Mouse (Mus musculus) stomach, postnatal 0 days (tissue): ENCODE measurements around the gene Mgp. TPM values are rescaled to one million over a fixed set of nuclear protein-coding genes. Genes with fewer than 3 reads are reported as not detected.

Source experiments
- ATAC-seq: fragments of 200-750 bp; cut with Nextera tagmentation; 2 replicates; pipeline ENCODE4 v1.8.0; 2017; ENCODE audit not compliant: low FRiP score, low TSS enrichment
- DNase-seq: peaks from one replicate; pipeline ENCODE4 v3.0.0-alpha.2; 2016; ENCODE audit warnings: low spot score
- H3K27ac ChIP-seq: fragments of 300-500 bp; sonication (generic); replicated peaks from 2 replicates; pipeline ENCODE4 v1.5.1; 2014; ENCODE audit warnings: mild to moderate bottlenecking, control low read depth
- H3K27me3 ChIP-seq: fragments of 300-500 bp; sonication (generic); 2 replicates; pipeline ENCODE4 v1.6.1; 2014; ENCODE audit warnings: low read length; ENCODE audit not compliant: control insufficient read depth, insufficient read depth
- H3K36me3 ChIP-seq: fragments of 300-500 bp; sonication (generic); 2 replicates; pipeline ENCODE4 v1.6.1; 2014; ENCODE audit warnings: low read length, mixed read lengths; ENCODE audit not compliant: control insufficient read depth, insufficient read depth
- H3K4me1 ChIP-seq: fragments of 300-500 bp; sonication (generic); replicated peaks from 2 replicates; pipeline ENCODE4 v1.6.1; 2014; ENCODE audit warnings: antibody characterized with exemption; ENCODE audit not compliant: control insufficient read depth, insufficient read depth
- H3K4me2 ChIP-seq: fragments of 300-500 bp; sonication (generic); replicated peaks from 2 replicates; pipeline ENCODE4 v1.6.1; 2014; ENCODE audit warnings: low read depth, mild to moderate bottlenecking, control low read depth, moderate library complexity
- H3K4me3 ChIP-seq: fragments of 300-500 bp; sonication (generic); 2 replicates; pipeline ENCODE4 v1.5.1; 2014; ENCODE audit warnings: low read depth, low read length, control low read depth
- H3K9ac ChIP-seq: fragments of 300-500 bp; sonication (generic); 2 replicates; pipeline ENCODE4 v1.6.1; 2014; ENCODE audit warnings: mild to moderate bottlenecking, low read length, control low read depth, mixed read lengths
- H3K9me3 ChIP-seq: fragments of 300-500 bp; sonication (generic); 2 replicates; pipeline ENCODE4 v1.6.1; 2016; ENCODE audit warnings: low read length; ENCODE audit not compliant: control insufficient read depth
- CTCF ChIP-seq: IDR thresholded peaks from 2 replicates; pipeline ENCODE4 v1.5.1; 2016; ENCODE audit warnings: antibody characterized with exemption, low read depth, mild to moderate bottlenecking, moderate library complexity
- EP300 ChIP-seq: optimal IDR thresholded peaks from 2 replicates; pipeline ENCODE3; 2016; ENCODE audit warnings: antibody characterized with exemption
- WGBS: fragments of 180-500 bp; shearing (Covaris S2); extraction: QIAGEN DNeasy Blood & Tissue Kit; methylation state at CpG from one replicate; pipeline ENCODE4 v1.1.7; 2014; 5-methylcytosine and 5-hydroxymethylcytosine counted together
- polyA plus RNA-seq: library from polyadenylated mRNA; unstranded; fragments of >200 nt; fragmentation: Nextera tagmentation; extraction: Ambion mirVana; gene quantifications from 2 replicates; pipeline ENCODE4 v1.2.1, GENCODE M21; 2015

The Mgp gene
- polyA plus RNA-seq, 1 experiment from 2014 or later: 473 TPM

GRCm38 (mm10) chr6:136865360-136865759 lies 10.3 kb downstream of the Mgp start:
- ATAC-seq: no peak
- Histone ChIP-seq H3K4me2 (no peak overlapping the region), H3K9me3 (no peaks in the 10 kb centered on the region), H3K36me3 (no peaks in the 10 kb centered on the region), H3K4me3 (no peak overlapping the region), H3K9ac (no peak overlapping the region), H3K27ac (no peak overlapping the region), H3K27me3 (no peaks in the 10 kb centered on the region), H3K4me1 (no peaks in the 10 kb centered on the region; the same call in 1 of the 2 replicates)
- WGBS: 90% methylated on average over 5 of the region's 5 CpGs
- no peak for DNase-seq
- TF ChIP-seq EP300 (no peak), CTCF (no peak)

DNA sequence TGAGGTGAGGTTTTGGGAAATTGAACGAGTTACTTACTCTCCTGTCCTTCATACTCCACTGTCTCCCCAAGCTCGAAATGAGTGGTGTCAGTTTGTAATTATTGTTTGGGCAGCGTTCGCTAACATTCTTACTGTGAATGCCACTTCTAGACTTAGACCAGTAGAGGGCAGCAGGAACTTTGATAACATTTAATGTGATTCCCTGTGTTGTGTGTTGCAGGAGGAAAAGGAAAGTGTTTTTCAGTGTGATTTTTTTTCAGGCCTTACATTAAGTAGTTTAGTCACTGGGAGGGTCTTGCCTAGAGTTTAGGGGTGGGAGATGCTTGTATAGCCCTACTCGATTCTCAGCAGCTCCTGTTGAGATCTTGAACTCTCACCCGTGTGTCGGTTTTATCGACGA lies 14.6 kb downstream of the Mgp start:
- Histone ChIP-seq H3K9me3 (no peaks in the 10 kb centered on the region), H3K4me3 (no peak overlapping the region), H3K9ac (no peak overlapping the region), H3K27me3 (no peaks in the 10 kb centered on the region), H3K4me1 (peaks cover 3% of the 10 kb centered on the region; the same call in 1 of the 2 replicates), H3K27ac (no peak overlapping the region), H3K4me2 (no peak overlapping the region), H3K36me3 (no peaks in the 10 kb centered on the region)
- TF ChIP-seq EP300 (no peak), CTCF (peak; percentile 96)
- DNase-seq (no peak), ATAC-seq (peak; percentile 67)
- 28% methylated on average over 9 of the region's 9 CpGs for WGBS

GRCm38 (mm10) chr6:136858420-136858819 lies 17.2 kb downstream of the Mgp start:
- TF ChIP-seq EP300 (no peak), CTCF (no peak)
- Histone ChIP-seq H3K4me2 (no peak overlapping the region), H3K4me3 (no peak overlapping the region), H3K36me3 (no peaks in the 10 kb centered on the region), H3K27ac (no peak overlapping the region), H3K9ac (no peak overlapping the region), H3K9me3 (no peaks in the 10 kb centered on the region), H3K27me3 (no peaks in the 10 kb centered on the region), H3K4me1 (peaks cover 3% of the 10 kb centered on the region; the same call in 1 of the 2 replicates)
- 42% methylated on average over 8 of the region's 8 CpGs for whole genome bisulfite sequencing
- no peak for DNase-seq
- no peak for ATAC-seq

GRCm38 (mm10) chr6:136857873-136858260 lies 17.8 kb downstream of the Mgp start:
- no peak overlapping the region for H3K9ac ChIP-seq

DNA sequence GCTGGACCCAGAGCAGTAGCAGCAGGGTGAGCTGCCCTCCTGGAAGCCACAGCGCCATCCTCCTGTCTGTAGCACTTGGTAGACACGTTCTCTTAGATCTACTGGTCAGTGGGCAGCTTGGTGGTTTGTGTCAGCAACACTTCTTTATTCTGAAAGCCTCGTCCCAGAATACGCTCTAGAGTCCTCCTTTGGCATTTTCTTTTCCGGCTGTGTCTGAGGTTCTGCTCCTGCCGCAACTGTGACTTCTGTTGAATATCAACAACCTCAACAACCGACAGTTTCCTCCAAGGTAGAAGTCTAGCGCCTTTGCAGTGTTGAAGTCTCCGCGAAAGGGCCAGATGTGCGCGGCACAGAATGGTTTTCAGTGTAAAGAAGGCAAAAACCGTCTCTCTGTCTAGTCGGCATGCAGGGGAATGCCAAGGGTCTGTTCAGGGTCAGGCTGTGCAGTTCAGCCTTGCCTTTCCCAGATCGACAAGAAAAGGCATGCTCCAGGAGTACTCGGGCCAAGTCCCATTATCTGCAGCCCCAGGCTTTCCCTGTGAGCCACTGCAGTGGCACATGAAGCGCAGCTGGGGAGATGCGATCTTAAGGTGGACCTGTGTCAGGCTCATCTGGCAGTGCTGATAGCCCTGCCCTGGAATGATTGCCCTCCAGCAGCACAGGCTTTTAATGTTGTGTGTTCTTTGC lies 18.3 kb downstream of the Mgp start, which contains the start of gene Art4:
Gene Art4 (minus strand): TSS at position 548 of the 687 bp plus-strand sequence.
- DNase-seq: peak; percentile 28
- H3K4me3 ChIP-seq: peak within 1 kb of the TSS; percentile 22

More at GRCm38 (mm10) chr6:136857873-136858260, 17.8 kb downstream of the Mgp start:
- H3K4me1 ChIP-seq: peaks cover 3% of the 10 kb centered on the region; the same call in 1 of the 2 replicates
- DNase-seq (peak; percentile 19), ATAC-seq (no peak)
- no peaks in the 10 kb centered on the region for H3K9me3 ChIP-seq
- H3K4me3 ChIP-seq: peak overlapping the region; percentile 22; the same call in 1 of the 2 replicates
- H3K4me2 ChIP-seq: peak overlapping the region; percentile 33
- H3K27me3 ChIP-seq: no peaks in the 10 kb centered on the region
- no peaks in the 10 kb centered on the region for H3K36me3 ChIP-seq
- peak overlapping the region; percentile 77 for H3K27ac ChIP-seq
- 5% methylated on average over 11 of the region's 11 CpGs for WGBS
- no peak for TF ChIP-seq CTCF
- TF ChIP-seq EP300: no peak

More for the DNA sequence above, 18.3 kb downstream of the Mgp start, which contains the start of gene Art4:
- ATAC-seq: peak; percentile 48; the same call in 1 of the 2 replicates
- peak within 1 kb of the TSS; percentile 33 for H3K4me2 ChIP-seq
- peak within 1 kb of the TSS; percentile 77 for H3K27ac ChIP-seq
- 33% methylated on average over 18 of the region's 18 CpGs for WGBS
- peaks cover 3% of the 10 kb centered on the region; the same call in 1 of the 2 replicates for H3K4me1 ChIP-seq
- H3K9ac ChIP-seq: 0 out of 2 replicates have a peak within 1 kb of the TSS, but pooled peaks have one; percentile 28
- H3K27me3 ChIP-seq: no peaks in the 10 kb centered on the region
- H3K9me3 ChIP-seq: no peaks in the 10 kb centered on the region
- no peak for TF ChIP-seq EP300
- TF ChIP-seq CTCF: no peak
- no peaks in the 10 kb centered on the region for H3K36me3 ChIP-seq
